Mouse (Mus musculus) testis, adult 2 months (tissue): ENCODE measurements at regions not wholly inside any gene's neighbourhood (a gene's known extent, or its start where the extent isn't known, plus 50 kb on each side); places are given as distances from the start of the nearest gene placed in this dataset.

ENCODE experiments used
- H3K27ac ChIP-seq: fragments of 200-500 bp; 2 replicates; pipeline ENCODE4 v1.5.1; 2012; ENCODE audit warnings: low read depth, low read length; ENCODE audit not compliant: control insufficient read depth, insufficient read depth
- H3K27me3 ChIP-seq: fragments of 200-500 bp; 2 replicates; pipeline ENCODE4 v1.6.1; 2012; ENCODE audit warnings: mild to moderate bottlenecking, low read length, moderate library complexity; ENCODE audit not compliant: control insufficient read depth, insufficient read depth
- H3K36me3 ChIP-seq: fragments of 200-500 bp; 2 replicates; pipeline ENCODE4 v1.6.1; 2012; ENCODE audit warnings: mild to moderate bottlenecking, low read length; ENCODE audit not compliant: control insufficient read depth, insufficient read depth
- H3K4me1 ChIP-seq: fragments of 200-500 bp; 2 replicates; pipeline ENCODE4 v1.6.1; 2012; ENCODE audit warnings: low read length; ENCODE audit not compliant: control insufficient read depth, insufficient read depth
- H3K4me3 ChIP-seq: fragments of 200-500 bp; 2 replicates; pipeline ENCODE4 v1.5.1; 2012; ENCODE audit warnings: low read depth, mild to moderate bottlenecking, low read length, moderate library complexity, mixed read lengths; ENCODE audit not compliant: control insufficient read depth
- CTCF ChIP-seq: fragments of 200-500 bp; IDR thresholded peaks from 2 replicates; pipeline ENCODE4 v1.5.1; 2012; ENCODE audit warnings: low read depth, mild to moderate bottlenecking, inconsistent platforms, low read length, moderate library complexity; ENCODE audit not compliant: control insufficient read depth, insufficient read depth, insufficient replicate concordance
- POLR2A ChIP-seq: fragments of 200-500 bp; IDR thresholded peaks from 2 replicates; pipeline ENCODE4 v1.6.1; 2012; ENCODE audit warnings: low read depth, mild to moderate bottlenecking, inconsistent platforms, low read length, moderate library complexity; ENCODE audit not compliant: control insufficient read depth

DNA sequence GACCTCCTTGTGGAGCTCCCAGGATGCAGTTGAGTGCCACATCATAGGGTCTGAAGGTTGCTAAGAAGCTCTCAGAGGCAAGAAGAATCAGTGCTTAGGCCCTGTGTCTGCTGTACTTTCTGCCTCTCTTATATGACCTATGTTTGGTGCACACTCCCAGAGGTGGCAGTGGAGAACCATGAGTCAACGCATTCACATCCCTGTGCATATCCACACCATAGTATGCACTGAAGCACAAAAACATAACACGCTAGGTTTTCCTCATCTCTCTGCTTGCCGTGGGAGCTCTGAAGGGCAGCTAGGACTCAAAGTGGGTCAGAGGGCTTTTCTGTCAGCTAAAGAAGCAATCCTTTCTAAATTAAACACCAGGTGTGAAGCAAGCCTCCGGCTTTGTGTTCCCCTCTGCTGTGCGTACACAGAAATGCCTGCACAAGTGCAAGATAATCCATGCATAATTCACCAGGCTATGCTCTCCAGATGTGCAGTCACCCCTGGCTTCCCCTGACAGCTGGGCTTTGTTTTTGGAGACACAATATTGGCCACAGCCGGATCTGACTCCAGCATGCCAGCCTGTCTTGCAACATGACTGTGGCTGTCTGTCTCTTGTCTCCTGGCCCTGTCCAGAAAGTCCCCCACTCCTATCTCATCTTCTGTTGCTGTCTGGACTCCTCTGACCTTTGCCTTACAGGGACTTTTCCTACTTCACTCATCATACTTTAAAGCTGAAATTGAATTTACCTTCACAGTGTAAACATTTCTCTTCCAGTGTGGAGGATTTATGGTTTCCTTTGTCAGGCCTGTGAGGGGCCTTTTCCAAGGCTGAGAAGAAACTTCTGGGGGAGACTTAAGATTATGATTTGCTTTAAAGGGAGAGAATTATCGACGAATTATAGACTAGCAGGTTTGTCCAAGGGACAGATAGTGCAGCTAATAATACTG is 405.1 kb upstream of the Mctp2 start:
- no peaks in the 10 kb centered on the region for H3K36me3 ChIP-seq
- H3K27ac ChIP-seq: no peak overlapping the region
- TF ChIP-seq POLR2A (no peak), CTCF (no peak)
- H3K4me1 ChIP-seq: no peaks in the 10 kb centered on the region
- no peaks in the 10 kb centered on the region for H3K27me3 ChIP-seq
- no peak overlapping the region for H3K4me3 ChIP-seq

DNA sequence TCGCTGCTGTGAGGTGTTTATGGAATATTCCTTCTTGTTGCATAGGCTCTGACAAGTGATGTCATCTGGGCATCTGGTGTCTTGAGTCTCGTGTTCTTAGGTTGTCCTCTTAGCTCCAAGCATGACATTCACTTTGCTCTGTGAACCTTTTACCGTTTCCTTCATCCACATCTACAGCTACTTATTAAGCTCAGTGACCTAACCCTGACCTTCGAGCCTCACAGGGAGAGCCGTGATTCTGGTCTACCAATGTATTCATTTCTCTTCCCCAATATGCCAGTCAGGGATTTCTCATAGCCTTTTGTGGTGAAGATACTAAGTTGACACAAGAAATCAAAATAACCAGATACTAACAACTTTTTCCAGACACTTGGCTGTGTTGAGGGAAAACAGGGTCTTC is 409.0 kb upstream of the Mctp2 start:
- H3K4me3 ChIP-seq: no peak overlapping the region
- no peak overlapping the region for H3K27ac ChIP-seq
- no peaks in the 10 kb centered on the region for H3K27me3 ChIP-seq
- TF ChIP-seq POLR2A (no peak), CTCF (no peak)
- H3K36me3 ChIP-seq: no peaks in the 10 kb centered on the region
- H3K4me1 ChIP-seq: no peaks in the 10 kb centered on the region

GRCm38 (mm10) chr7:72716051-72716450 is 409.6 kb upstream of the Mctp2 start:
- Histone ChIP-seq H3K4me3 (no peak overlapping the region), H3K4me1 (no peaks in the 10 kb centered on the region), H3K27ac (no peak overlapping the region), H3K36me3 (no peaks in the 10 kb centered on the region), H3K27me3 (no peaks in the 10 kb centered on the region)
- TF ChIP-seq CTCF: no peak
- no peak for TF ChIP-seq POLR2A

DNA sequence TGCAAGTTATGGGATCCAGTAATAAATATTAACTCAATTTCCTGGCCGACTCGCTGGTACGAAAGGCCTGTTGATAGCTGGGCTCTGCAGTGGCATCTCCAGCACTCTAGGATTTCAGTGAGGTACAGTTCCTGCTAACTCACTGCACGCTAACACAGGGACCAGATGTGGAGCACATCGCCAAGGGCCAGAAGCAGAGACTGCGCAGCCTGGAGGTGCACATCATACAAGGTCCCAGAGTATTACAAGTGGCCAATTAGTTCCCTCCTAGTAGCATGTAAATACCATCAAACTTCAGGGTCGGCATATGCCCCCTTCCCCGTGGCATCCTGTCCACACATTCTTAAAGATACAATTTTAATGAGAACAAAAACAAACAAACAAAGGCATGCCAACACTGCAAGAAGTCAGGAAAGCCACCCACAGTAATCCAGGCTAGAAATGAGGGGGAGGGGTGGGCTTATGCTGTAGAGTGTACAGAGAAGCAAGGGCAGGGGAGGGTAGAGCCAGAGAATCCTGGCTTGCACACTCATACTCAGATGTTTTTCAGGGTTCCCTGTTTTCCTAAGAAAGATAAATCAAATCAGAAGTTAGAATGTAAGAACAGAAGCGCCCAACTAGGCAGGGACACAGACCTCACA is 419.9 kb upstream of the Mctp2 start:
- TF ChIP-seq POLR2A (no peak), CTCF (no peak)
- peaks cover 2% of the 10 kb centered on the region; the same call in 1 of the 2 replicates for H3K4me1 ChIP-seq
- H3K4me3 ChIP-seq: no peak overlapping the region
- H3K36me3 ChIP-seq: no peaks in the 10 kb centered on the region
- no peaks in the 10 kb centered on the region for H3K27me3 ChIP-seq
- H3K27ac ChIP-seq: no peak overlapping the region

DNA sequence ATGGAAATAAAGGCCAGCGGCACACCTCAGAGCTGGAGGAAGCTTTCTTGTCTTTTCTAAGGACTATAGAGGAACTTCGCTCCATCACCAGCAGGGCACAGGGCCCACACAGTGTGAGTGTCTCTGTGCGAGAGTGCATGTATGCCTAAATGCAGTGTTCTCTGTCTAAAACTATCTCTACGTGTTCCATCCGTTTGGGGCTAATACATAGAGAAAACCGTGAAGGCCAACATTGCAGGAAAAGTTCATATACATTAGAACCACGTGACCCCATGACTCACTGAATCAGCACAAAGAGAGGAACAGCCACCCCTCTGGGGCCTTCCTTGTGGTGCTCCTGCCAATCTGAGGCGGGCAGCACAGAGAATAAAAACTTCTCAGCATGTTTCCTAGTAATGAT is 431.4 kb upstream of the Mctp2 start:
- H3K4me3 ChIP-seq: no peak overlapping the region
- TF ChIP-seq CTCF (no peak), POLR2A (no peak)
- H3K27ac ChIP-seq: no peak overlapping the region
- H3K27me3 ChIP-seq: no peaks in the 10 kb centered on the region
- H3K4me1 ChIP-seq: no peaks in the 10 kb centered on the region
- H3K36me3 ChIP-seq: no peaks in the 10 kb centered on the region

GRCm38 (mm10) chr7:72738324-72738944 is 432.0 kb upstream of the Mctp2 start:
- H3K4me1 ChIP-seq: no peaks in the 10 kb centered on the region
- no peak for TF ChIP-seq POLR2A
- no peak overlapping the region for H3K27ac ChIP-seq
- H3K27me3 ChIP-seq: no peaks in the 10 kb centered on the region
- H3K4me3 ChIP-seq: no peak overlapping the region
- H3K36me3 ChIP-seq: no peaks in the 10 kb centered on the region

DNA sequence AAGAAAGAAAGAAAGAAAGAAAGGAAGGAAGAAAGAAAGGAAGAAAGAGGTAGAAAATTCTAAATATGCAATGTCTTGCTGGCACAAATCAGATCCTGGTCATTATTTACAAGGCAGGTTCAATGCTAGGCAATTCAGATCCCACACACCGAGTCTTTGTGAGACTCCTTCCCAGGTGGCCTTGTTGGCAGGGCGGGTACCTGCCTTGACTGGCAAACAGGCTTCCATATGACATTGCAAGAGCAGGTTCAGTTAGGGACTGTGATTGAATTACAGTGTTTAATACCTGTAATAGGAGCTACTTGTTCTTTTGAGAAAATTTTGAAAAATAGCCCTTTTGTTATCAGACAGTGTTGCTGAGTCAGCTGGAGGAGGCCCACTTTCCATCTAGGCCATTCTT is 436.0 kb upstream of the Mctp2 start:
- no peak overlapping the region for H3K27ac ChIP-seq
- H3K4me3 ChIP-seq: no peak overlapping the region
- no peak for TF ChIP-seq CTCF
- TF ChIP-seq POLR2A: no peak
- H3K4me1 ChIP-seq: no peaks in the 10 kb centered on the region
- H3K36me3 ChIP-seq: no peaks in the 10 kb centered on the region
- H3K27me3 ChIP-seq: no peaks in the 10 kb centered on the region
